Mouse (Mus musculus) MEL (cell line): ENCODE data around the gene Pygb. TPM values are rescaled to one million over a fixed set of nuclear protein-coding genes. Genes with fewer than 3 reads are reported as not detected.

Source experiments
- DNase-seq: peaks from one replicate; pipeline ENCODE4 v3.0.0; 2011; ENCODE audit warnings: low read depth, low spot score
- H3K27ac ChIP-seq: 2 replicates; pipeline ENCODE4 v1.5.1; 2012; ENCODE audit warnings: low read depth, mild to moderate bottlenecking, control low read depth, low read length, moderate library complexity; ENCODE audit not compliant: control insufficient read depth
- H3K27me3 ChIP-seq, 2 experiments: fragments of 150-350 bp in 1 of 2; sonication (generic) in 1 of 2; 2 replicates each; pipeline ENCODE4 v1.6.1; 2012; ENCODE audit warnings: low read length in 2 of 2, mild to moderate bottlenecking in 2 of 2, improper control_type of control experiment in 1 of 2, moderate library complexity in 1 of 2; ENCODE audit not compliant: insufficient read depth in 2 of 2, control insufficient read depth in 1 of 2
- H3K36me3 ChIP-seq, 2 experiments: 2 replicates each; pipeline ENCODE4 v1.6.1; 2012 to 2014; ENCODE audit warnings: low read length in 2 of 2, improper control_type of control experiment in 1 of 2, inconsistent platforms in 1 of 2, mild to moderate bottlenecking in 1 of 2; ENCODE audit not compliant: insufficient read depth in 2 of 2, control insufficient read depth in 1 of 2
- H3K4me1 ChIP-seq, 2 experiments: fragments of 150-350 bp in 1 of 2; sonication (generic) in 1 of 2; 2 replicates each; pipeline ENCODE4 v1.6.1; 2012; ENCODE audit warnings: low read length in 2 of 2, improper control_type of control experiment in 1 of 2, mild to moderate bottlenecking in 1 of 2; ENCODE audit not compliant: insufficient read depth in 2 of 2, control insufficient read depth in 1 of 2
- H3K4me3 ChIP-seq, 2 experiments: fragments of 150-350 bp in 1 of 2; sonication (generic) in 1 of 2; 2 replicates each; pipeline ENCODE4 v1.5.1; 2012; ENCODE audit warnings: low read depth in 2 of 2, low read length in 2 of 2, mild to moderate bottlenecking in 2 of 2, moderate library complexity in 2 of 2, control low read depth in 1 of 2, improper control_type of control experiment in 1 of 2; ENCODE audit not compliant: control insufficient read depth in 1 of 2, insufficient read depth in 1 of 2
- H3K79me2 ChIP-seq: 2 replicates; pipeline ENCODE4 v1.6.1; 2012; ENCODE audit warnings: mild to moderate bottlenecking, low read length, moderate library complexity; ENCODE audit not compliant: control insufficient read depth, poor library complexity, insufficient read depth
- H3K9ac ChIP-seq: 2 replicates; pipeline ENCODE4 v1.6.1; 2012; ENCODE audit warnings: low read depth, mild to moderate bottlenecking, control low read depth, low read length, moderate library complexity; ENCODE audit not compliant: control insufficient read depth, poor library complexity, severe bottlenecking
- H3K9me3 ChIP-seq: fragments of 150-350 bp; sonication (generic); replicated peaks from 2 replicates; pipeline ENCODE4 v1.6.1; 2012; ENCODE audit warnings: mild to moderate bottlenecking, low read length, improper control_type of control experiment, moderate library complexity; ENCODE audit not compliant: insufficient read depth
- BHLHE40 ChIP-seq: IDR thresholded peaks from 2 replicates; pipeline ENCODE4 v1.6.1; 2012; ENCODE audit warnings: low read depth, mild to moderate bottlenecking, inconsistent platforms, low read length, improper control_type of control experiment, borderline replicate concordance
- CHD1 ChIP-seq: IDR thresholded peaks from 2 replicates; pipeline ENCODE4 v1.6.1; 2012; ENCODE audit warnings: low read depth, mild to moderate bottlenecking, inconsistent platforms, low read length, improper control_type of control experiment
- CTCF ChIP-seq, 3 experiments: IDR thresholded peaks in 2 of 3; conservative IDR thresholded peaks in 1 of 3; 2 replicates each; pipeline ENCODE4 v1.5.1; 2011 to 2012; ENCODE audit warnings: low read length in 3 of 3, low read depth in 2 of 3, mild to moderate bottlenecking in 2 of 3, improper control_type of control experiment in 1 of 3, inconsistent platforms in 1 of 3, mixed read lengths in 1 of 3, moderate library complexity in 1 of 3; ENCODE audit not compliant: control insufficient read depth in 1 of 3, insufficient read depth in 1 of 3, poor library complexity in 1 of 3, severe bottlenecking in 1 of 3
- ELF1 ChIP-seq: IDR thresholded peaks from 2 replicates; pipeline ENCODE4 v1.6.1; 2014; ENCODE audit warnings: low read depth, mild to moderate bottlenecking, inconsistent platforms, low read length, improper control_type of control experiment, moderate library complexity
- EP300 ChIP-seq, 2 experiments: IDR thresholded peaks; 2 replicates each; pipeline ENCODE4 v1.6.1; 2011; ENCODE audit warnings: improper control_type of control experiment in 2 of 2, low read length in 2 of 2, low read depth in 1 of 2, mild to moderate bottlenecking in 1 of 2
- ETS1 ChIP-seq: IDR thresholded peaks from 2 replicates; pipeline ENCODE4 v1.6.1; 2012; ENCODE audit warnings: low read depth, mild to moderate bottlenecking, inconsistent platforms, low read length, improper control_type of control experiment, moderate library complexity
- GABPA ChIP-seq: IDR thresholded peaks from 2 replicates; pipeline ENCODE4 v1.6.1; 2012; ENCODE audit warnings: low read depth, mild to moderate bottlenecking, inconsistent platforms, low read length, improper control_type of control experiment, moderate library complexity
- HCFC1 ChIP-seq: IDR thresholded peaks from 2 replicates; pipeline ENCODE4 v1.6.1; 2012; ENCODE audit warnings: low read depth, mild to moderate bottlenecking, inconsistent platforms, low read length, improper control_type of control experiment, moderate library complexity
- KAT2A ChIP-seq: conservative IDR thresholded peaks from 2 replicates; pipeline ENCODE4 v1.6.1; 2012; ENCODE audit warnings: low read depth, low read length, improper control_type of control experiment, inconsistent platforms
- MAFK ChIP-seq: IDR thresholded peaks from 2 replicates; pipeline ENCODE4 v1.6.1; 2011; ENCODE audit warnings: low read depth, mild to moderate bottlenecking, low read length, improper control_type of control experiment, borderline replicate concordance
- MAX ChIP-seq: IDR thresholded peaks from 2 replicates; pipeline ENCODE4 v1.6.1; 2011; ENCODE audit warnings: low read length, improper control_type of control experiment
- MEF2A ChIP-seq: IDR thresholded peaks from 2 replicates; pipeline ENCODE4 v1.6.1; 2014; ENCODE audit warnings: low read depth, mild to moderate bottlenecking, inconsistent platforms, low read length, improper control_type of control experiment; ENCODE audit not compliant: poor library complexity, insufficient replicate concordance, severe bottlenecking; ENCODE audit errors: extremely low read depth
- MYB ChIP-seq: IDR thresholded peaks from 2 replicates; pipeline ENCODE4 v1.6.1; 2011; ENCODE audit warnings: mild to moderate bottlenecking, low read depth, low read length, improper control_type of control experiment
- MYC ChIP-seq: IDR thresholded peaks from 2 replicates; pipeline ENCODE4 v1.6.1; 2011; ENCODE audit warnings: low read depth, mild to moderate bottlenecking, low read length, improper control_type of control experiment, moderate library complexity
- POLR2A ChIP-seq, 2 experiments: IDR thresholded peaks; 2 replicates each; pipeline ENCODE4 v1.6.1; 2011 to 2012; ENCODE audit warnings: low read length in 2 of 2, mild to moderate bottlenecking in 2 of 2, control low read depth in 1 of 2, improper control_type of control experiment in 1 of 2, low read depth in 1 of 2, moderate library complexity in 1 of 2; ENCODE audit not compliant: control insufficient read depth in 1 of 2, insufficient read depth in 1 of 2, poor library complexity in 1 of 2
- POLR2AphosphoS2 ChIP-seq: IDR thresholded peaks from 2 replicates; pipeline ENCODE4 v1.6.1; 2011; ENCODE audit warnings: low read length, improper control_type of control experiment
- POLR2AphosphoS5 ChIP-seq: IDR thresholded peaks from 2 replicates; pipeline ENCODE4 v1.6.1; 2012; ENCODE audit warnings: low read depth, borderline replicate concordance, mild to moderate bottlenecking, inconsistent platforms, low read length, moderate library complexity, mixed read lengths
- RCOR1 ChIP-seq: IDR thresholded peaks from 2 replicates; pipeline ENCODE4 v1.6.1; 2012; ENCODE audit warnings: low read depth, mild to moderate bottlenecking, inconsistent platforms, low read length, improper control_type of control experiment
- SIN3A ChIP-seq: IDR thresholded peaks from 2 replicates; pipeline ENCODE4 v1.6.1; 2012; ENCODE audit warnings: low read length, improper control_type of control experiment, inconsistent platforms
- SMC3 ChIP-seq: IDR thresholded peaks from 2 replicates; pipeline ENCODE4 v1.6.1; 2011; ENCODE audit warnings: low read depth, low read length, improper control_type of control experiment
- TAL1 ChIP-seq: IDR thresholded peaks from 2 replicates; pipeline ENCODE4 v1.6.1; 2012; ENCODE audit warnings: mild to moderate bottlenecking, inconsistent platforms, low read length, moderate library complexity, mixed read lengths
- TBP ChIP-seq: IDR thresholded peaks from 2 replicates; pipeline ENCODE4 v1.8.0; 2011; ENCODE audit warnings: low read depth, low read length, improper control_type of control experiment
- TCF12 ChIP-seq: IDR thresholded peaks from 2 replicates; pipeline ENCODE4 v1.6.1; 2014; ENCODE audit warnings: low read depth, mild to moderate bottlenecking, inconsistent platforms, low read length, improper control_type of control experiment, moderate library complexity
- UBTF ChIP-seq: IDR thresholded peaks from 2 replicates; pipeline ENCODE4 v1.6.1; 2012; ENCODE audit warnings: low read depth, mild to moderate bottlenecking, inconsistent platforms, low read length, improper control_type of control experiment, moderate library complexity, borderline replicate concordance; ENCODE audit not compliant: insufficient read depth
- ZC3H11A ChIP-seq: IDR thresholded peaks from 2 replicates; pipeline ENCODE4 v1.6.1; 2012; ENCODE audit warnings: low read depth, mild to moderate bottlenecking, inconsistent platforms, low read length, improper control_type of control experiment
- ZNF384 ChIP-seq: IDR thresholded peaks from 2 replicates; pipeline ENCODE4 v1.6.1; 2012; ENCODE audit warnings: low read depth, mild to moderate bottlenecking, inconsistent platforms, low read length, improper control_type of control experiment
- polyA plus RNA-seq, 2 experiments: library from polyadenylated mRNA; stranded (reverse) in 1 of 2; unstranded in 1 of 2; fragments of >175 nt in 1 of 2; fragments of >200 nt in 1 of 2; gene quantifications; 2 replicates each; pipeline versions ENCODE4 v1.2.1 to v1.2.4; 2012; ENCODE audit warnings: low replicate concordance in 2 of 2, low read depth in 1 of 2; ENCODE audit not compliant: insufficient read length in 2 of 2, insufficient read depth in 1 of 2, missing spikeins in 1 of 2
- total RNA-seq: library from RNA; depleted of rRNA; stranded (reverse); fragments of 300-350 nt; gene quantifications from 2 replicates; pipeline ENCODE4 v1.2.3, GENCODE M21; 2012

Gene Pygb
- total and polyA plus RNA-seq, 3 experiments = 19.0 to 26.5 TPM; not detected in 1

- H3K36me3 ChIP-seq = no peaks in the 10 kb centered on the region
- no peaks in the 10 kb centered on the region for H3K79me2 ChIP-seq
- H3K9ac ChIP-seq = no peak overlapping the region
- H3K27ac ChIP-seq = no peak overlapping the region
- TF ChIP-seq CHD1 (no peak), ELF1 (no peak), TAL1 (no peak), RCOR1 (no peak), MEF2A (no peak), MAFK (no peak), ETS1 (no peak), SMC3 (no peak), HCFC1 (no peak), MAX (no peak), TCF12 (no peak), GABPA (no peak), UBTF (no peak), ZNF384 (no peak), MYC (no peak), BHLHE40 (no peak), KAT2A (no peak), TBP (no peak), POLR2AphosphoS2 (no peak), CTCF (IDR thresholded peaks at IDR 0.05 in 2 of 3, conservative IDR thresholded peaks at IDR 0.05 in 1 of 3; ENCODE audit: control insufficient read depth in 1 of 3, insufficient read depth in 1 of 3, low read depth in 2 of 3, low read length in 3 of 3, poor library complexity in 1 of 3, severe bottlenecking in 1 of 3) (no peak)
- H3K4me3 ChIP-seq = no peak overlapping the region
- no peak for DNase-seq
- peaks cover 0 to 1% of the 10 kb centered on the region in 2 experiments; a peak in 2 of 4 replicates for H3K27me3 ChIP-seq
- no peaks in the 10 kb centered on the region for H3K9me3 ChIP-seq
- H3K4me1 ChIP-seq = no peaks in the 10 kb centered on the region
Observed at GRCm38 (mm10) chr2:150737881-150738280, 48.7 kb upstream of the Pygb start.

GRCm38 (mm10) chr2:150740145-150740841, 46.2 kb upstream of the Pygb start:
- Histone ChIP-seq H3K27ac (no peak overlapping the region), H3K4me1 (no peaks in the 10 kb centered on the region), H3K9me3 (no peaks in the 10 kb centered on the region), H3K9ac (no peak overlapping the region), H3K79me2 (no peaks in the 10 kb centered on the region), H3K27me3 (peaks cover 0 to 1% of the 10 kb centered on the region in 2 experiments; a peak in 2 of 4 replicates), H3K36me3 (no peaks in the 10 kb centered on the region), H3K4me3 (no peak overlapping the region)
- DNase-seq = no peak
- no peak for TF ChIP-seq HCFC1
- TF ChIP-seq MEF2A = no peak
- no peak for TF ChIP-seq RCOR1
- TF ChIP-seq MYB = no peak
- no peak for TF ChIP-seq GABPA
- no peak for TF ChIP-seq EP300 (IDR thresholded peaks at IDR 0.05; ENCODE audit: low read depth in 1 of 2, low read length in 2 of 2)
- no peak for TF ChIP-seq POLR2A (IDR thresholded peaks at IDR 0.05; ENCODE audit: control insufficient read depth in 1 of 2, insufficient read depth in 1 of 2, low read depth in 1 of 2, low read length in 2 of 2, poor library complexity in 1 of 2)
- no peak for TF ChIP-seq POLR2AphosphoS5
- TF ChIP-seq SIN3A = no peak
- TF ChIP-seq MAFK = no peak
- no peak for TF ChIP-seq ZC3H11A
- TF ChIP-seq UBTF = no peak
- no peak for TF ChIP-seq ETS1
